Mouse (Mus musculus): ENCODE measurements around the gene Foxred1. TPM values are rescaled to one million over a fixed set of nuclear protein-coding genes. Genes with fewer than 3 reads are reported as not detected.
A peak's percentile ranks its signal among the peaks of the same experiment; 100 is the strongest.

The Foxred1 gene
- polyA plus RNA-seq, 1 experiment from 2014 or later, result 49.5 TPM

DNA sequence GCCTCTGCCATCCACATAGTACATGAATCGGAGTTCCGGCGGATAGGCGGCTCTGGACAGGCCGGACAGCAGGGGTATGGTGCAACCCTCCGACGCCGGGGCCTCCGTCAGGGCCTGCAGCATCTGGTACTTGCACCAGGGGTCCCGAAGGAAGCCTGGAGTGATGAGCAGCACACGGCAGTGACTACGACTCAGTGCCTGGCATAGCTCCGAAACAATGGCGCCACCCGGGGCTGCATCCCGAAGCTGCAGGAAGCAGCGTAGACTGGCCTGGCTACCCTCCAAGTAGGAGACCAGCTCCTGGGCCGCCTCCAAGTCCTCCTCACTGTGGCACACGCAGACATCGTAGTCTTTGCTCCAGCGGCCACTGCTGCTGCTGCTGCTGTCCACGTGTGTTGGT lies 22.2 kb downstream of the Foxred1 start:
- Histone ChIP-seq H3K4me1 (no peaks in the 10 kb centered on the region), H3K9ac (no peak overlapping the region), H3K4me3 (no peak overlapping the region), H3K27me3 (no peaks in the 10 kb centered on the region), H3K36me3 (peaks cover 34% of the 10 kb centered on the region), H3K27ac (no peak overlapping the region), H3K9me3 (no peaks in the 10 kb centered on the region), H3K4me2 (replicated peaks) (no peak overlapping the region)
- 77% methylated on average over 22 of the region's 22 CpGs for WGBS
- ATAC-seq (ENCODE audit: insufficient number of reproducible peaks, insufficient read depth, low FRiP score, low TSS enrichment), result no peak

DNA sequence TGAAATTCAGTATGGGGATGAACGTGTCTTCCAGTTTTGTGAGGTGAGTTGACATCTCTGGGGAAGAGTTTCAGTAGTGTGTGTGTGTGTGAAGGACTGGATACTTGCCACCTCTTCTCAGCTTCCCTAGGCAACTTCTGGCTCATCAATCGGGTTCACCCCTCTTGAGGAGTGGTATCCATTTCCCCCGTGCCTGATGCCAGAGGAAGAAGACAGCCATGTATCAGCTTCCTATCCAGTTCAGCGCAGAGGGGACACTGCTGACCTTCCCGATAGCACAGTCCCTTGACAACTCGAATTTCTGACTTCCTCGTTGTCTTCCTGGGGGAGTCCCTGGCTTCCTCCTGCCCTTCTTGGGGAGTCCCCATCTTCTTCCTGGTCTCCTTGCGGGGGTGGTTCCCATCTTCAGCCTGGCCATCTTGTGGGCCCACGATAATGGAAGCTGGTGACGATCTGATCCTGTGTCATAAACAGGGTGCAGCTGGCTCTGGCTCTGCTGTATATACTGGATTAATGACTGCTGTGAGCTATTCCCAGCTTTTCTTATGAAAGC lies 23.4 kb downstream of the Foxred1 start:
- Histone ChIP-seq H3K4me2 (replicated peaks) (no peak overlapping the region), H3K4me1 (no peaks in the 10 kb centered on the region), H3K27me3 (no peaks in the 10 kb centered on the region), H3K9ac (no peak overlapping the region), H3K27ac (no peak overlapping the region), H3K4me3 (no peak overlapping the region), H3K36me3 (peaks cover 34% of the 10 kb centered on the region), H3K9me3 (no peaks in the 10 kb centered on the region)
- ATAC-seq (ENCODE audit: insufficient number of reproducible peaks, insufficient read depth, low FRiP score, low TSS enrichment), result no peak
- WGBS, result 81% methylated on average over 10 of the region's 10 CpGs

DNA sequence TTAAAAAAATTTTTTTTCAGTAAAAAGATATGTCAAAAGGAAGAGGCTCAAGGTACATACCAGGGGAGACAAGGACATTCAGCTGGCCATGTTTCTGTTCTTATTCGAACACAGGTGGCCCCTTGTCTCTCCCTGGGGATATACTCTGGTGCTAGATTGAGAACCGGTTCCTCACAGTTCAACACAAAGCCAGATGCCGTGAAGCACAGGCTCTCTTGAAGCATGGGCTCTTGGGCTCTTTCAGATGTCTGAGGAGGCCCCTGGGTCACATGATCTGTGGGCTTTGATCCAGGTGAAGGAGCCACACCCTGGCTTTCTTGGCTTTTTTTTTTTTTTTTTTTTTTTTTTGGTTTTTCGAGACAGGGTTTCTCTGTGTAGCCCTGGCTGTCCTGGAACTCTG lies 24.4 kb downstream of the Foxred1 start:
- ATAC-seq (ENCODE audit: insufficient number of reproducible peaks, insufficient read depth, low FRiP score, low TSS enrichment), result no peak
- H3K4me1 ChIP-seq, result no peaks in the 10 kb centered on the region
- no peak overlapping the region for H3K4me3 ChIP-seq
- H3K9ac ChIP-seq, result no peak overlapping the region
- no peaks in the 10 kb centered on the region for H3K27me3 ChIP-seq
- no peak overlapping the region for H3K27ac ChIP-seq
- H3K4me2 ChIP-seq (replicated peaks), result no peak overlapping the region
- 85% methylated on average over 4 of the region's 4 CpGs for WGBS
- peaks cover 32% of the 10 kb centered on the region for H3K36me3 ChIP-seq
- H3K9me3 ChIP-seq, result no peaks in the 10 kb centered on the region

DNA sequence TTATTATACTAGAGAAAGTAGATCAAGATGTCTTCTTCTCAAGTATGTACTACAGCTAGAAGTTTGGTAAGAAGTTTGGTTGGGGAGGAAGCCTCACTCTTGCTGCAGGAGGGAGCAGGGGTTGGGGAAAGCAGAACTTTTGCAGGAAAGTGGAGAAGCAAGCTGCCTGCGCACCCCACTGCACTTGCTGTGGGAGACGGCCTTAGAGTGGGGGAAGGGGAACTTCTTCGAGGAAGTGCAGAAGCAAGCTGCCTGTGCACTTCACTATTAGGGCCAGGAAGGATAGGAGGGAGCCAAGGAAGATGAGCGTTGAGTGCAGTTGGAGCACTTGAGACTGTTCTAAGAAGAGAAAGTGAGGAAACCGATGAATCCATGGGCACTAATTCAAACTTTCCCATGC lies 27.5 kb downstream of the Foxred1 start:
- H3K27ac ChIP-seq, result no peak overlapping the region
- no peak overlapping the region for H3K4me3 ChIP-seq
- no peak overlapping the region for H3K4me2 ChIP-seq (replicated peaks)
- 71% methylated on average over 5 of the region's 5 CpGs for WGBS
- H3K9ac ChIP-seq, result no peak overlapping the region
- no peaks in the 10 kb centered on the region for H3K4me1 ChIP-seq
- H3K27me3 ChIP-seq, result no peaks in the 10 kb centered on the region
- H3K36me3 ChIP-seq, result peaks cover 13% of the 10 kb centered on the region
- H3K9me3 ChIP-seq, result no peaks in the 10 kb centered on the region
- ATAC-seq (ENCODE audit: insufficient number of reproducible peaks, insufficient read depth, low FRiP score, low TSS enrichment), result no peak

DNA sequence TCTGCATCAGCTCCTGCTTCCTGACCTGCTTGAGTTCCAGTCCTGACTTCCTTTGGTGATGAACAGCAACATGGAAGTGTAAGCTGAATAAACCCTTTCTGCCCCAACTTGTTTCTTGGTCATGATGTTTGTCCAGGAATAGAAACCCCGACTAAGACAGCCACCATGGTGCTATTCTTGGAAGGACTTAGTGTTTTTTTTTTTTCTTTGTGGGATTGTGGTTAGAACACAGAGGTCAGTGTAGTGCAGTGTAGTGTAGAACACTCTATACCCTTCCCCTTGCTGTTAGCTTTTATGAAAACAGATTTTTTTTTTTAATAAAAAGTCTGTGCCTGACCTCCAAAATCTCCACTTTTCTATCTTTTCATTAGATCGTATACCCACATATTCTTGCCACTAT lies 28.0 kb downstream of the Foxred1 start:
- no peak overlapping the region for H3K9ac ChIP-seq
- 80% methylated on average over 2 of the region's 2 CpGs for WGBS

DNA sequence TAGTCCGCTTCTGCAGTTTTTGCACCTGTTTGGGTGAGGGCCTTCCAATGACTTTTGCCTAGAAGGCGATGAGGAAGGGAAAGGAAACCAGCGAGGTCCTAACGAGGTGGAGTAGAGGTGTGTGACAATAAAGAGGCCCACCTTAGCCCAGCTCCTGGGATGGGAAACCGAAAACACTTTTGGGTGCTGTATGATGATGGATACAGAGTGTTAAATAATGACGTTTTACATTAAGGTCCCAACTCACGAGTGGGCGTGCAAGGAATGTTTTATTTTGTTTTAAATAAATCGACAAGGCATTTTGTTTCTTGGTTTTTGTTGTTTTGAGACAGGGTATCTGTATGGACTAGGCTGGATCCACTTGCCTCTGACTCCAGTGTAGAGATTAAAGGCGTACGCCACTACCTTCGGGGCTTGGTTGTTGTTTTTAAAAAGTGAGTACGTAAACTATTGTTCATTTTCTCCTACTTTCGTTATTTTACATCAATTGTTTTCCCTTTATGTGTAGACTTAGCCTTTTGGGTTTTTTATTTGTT lies 34.7 kb downstream of the Foxred1 start:
- peak overlapping the region; percentile 53 for H3K4me3 ChIP-seq
- no peaks in the 10 kb centered on the region for H3K27me3 ChIP-seq
- no peak overlapping the region for H3K9ac ChIP-seq
- H3K9me3 ChIP-seq, result no peaks in the 10 kb centered on the region
- H3K36me3 ChIP-seq, result no peaks in the 10 kb centered on the region
- 49% methylated on average over 14 of the region's 14 CpGs for WGBS
- ATAC-seq (ENCODE audit: insufficient number of reproducible peaks, insufficient read depth, low FRiP score, low TSS enrichment), result no peak
- H3K4me2 ChIP-seq (replicated peaks), result peak overlapping the region; percentile 74
- H3K27ac ChIP-seq, result 0 out of 2 replicates have a peak overlapping the region, but pooled peaks have one; percentile 90
- peaks cover 8% of the 10 kb centered on the region; the same call in 1 of the 2 replicates for H3K4me1 ChIP-seq

More for the DNA sequence above, 28.0 kb downstream of the Foxred1 start:
- H3K4me1 ChIP-seq, result no peaks in the 10 kb centered on the region
- no peak overlapping the region for H3K27ac ChIP-seq
- H3K4me3 ChIP-seq, result no peak overlapping the region
- no peaks in the 10 kb centered on the region for H3K9me3 ChIP-seq
- H3K4me2 ChIP-seq (replicated peaks), result no peak overlapping the region
- no peaks in the 10 kb centered on the region for H3K27me3 ChIP-seq
- peaks cover 10% of the 10 kb centered on the region; the same call in 1 of the 2 replicates for H3K36me3 ChIP-seq
- ATAC-seq (ENCODE audit: insufficient number of reproducible peaks, insufficient read depth, low FRiP score, low TSS enrichment), result no peak

DNA sequence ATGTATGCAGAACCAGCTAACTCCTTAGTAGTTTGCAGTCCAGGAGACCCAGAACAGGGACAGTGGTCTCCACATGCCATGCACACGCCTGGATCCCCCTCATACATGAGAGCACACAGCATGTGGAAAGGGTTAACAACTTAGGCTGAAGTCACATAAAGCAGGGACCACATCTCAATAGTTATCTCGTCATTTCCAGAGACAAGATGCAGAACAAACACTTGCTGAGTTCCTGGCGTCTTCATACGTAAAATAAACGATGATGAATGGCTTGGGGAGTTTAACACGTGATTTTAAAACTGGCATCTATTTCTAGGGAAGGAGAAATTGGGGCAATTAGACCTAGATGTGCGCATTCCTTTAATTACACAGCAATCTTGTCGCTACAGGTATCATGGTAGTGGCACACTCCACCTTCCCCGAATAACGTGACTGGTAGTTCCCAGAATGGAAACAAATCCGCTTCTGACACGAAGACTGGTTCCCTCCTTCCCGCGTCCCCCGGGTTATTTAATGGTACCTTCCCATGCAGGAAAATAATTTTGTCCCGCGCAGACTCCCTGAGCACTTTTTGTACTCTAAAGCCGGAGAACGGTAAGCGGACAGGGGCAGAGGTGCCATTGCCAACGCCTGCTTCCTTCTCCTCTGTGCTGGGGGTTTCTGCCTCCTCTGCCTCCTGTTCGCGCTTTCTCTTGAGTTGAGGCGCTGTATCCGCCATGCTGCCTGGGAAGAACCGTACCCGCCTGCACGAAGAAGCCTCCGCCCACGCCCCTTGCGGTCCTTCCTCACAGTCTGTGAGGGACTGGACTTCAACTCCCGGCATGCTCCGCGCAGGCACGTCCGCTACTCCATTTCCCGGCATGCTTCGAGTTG lies 35.4 kb downstream of the Foxred1 start, which contains the start of gene Dcps:
Dcps (minus strand) TSS at position 811 of the 873 bp plus-strand sequence.
- Histone ChIP-seq H3K36me3 (0 out of 2 replicates have a peak, but pooled peaks cover 5% of the 10 kb centered on the region), H3K9me3 (no peaks in the 10 kb centered on the region), H3K4me3 (peak within 1 kb of the TSS; percentile 53), H3K9ac (peak within 1 kb of the TSS; percentile 61), H3K4me2 (replicated peaks) (peak within 1 kb of the TSS; percentile 74), H3K27me3 (no peaks in the 10 kb centered on the region), H3K27ac (peak within 1 kb of the TSS; percentile 90), H3K4me1 (peaks cover 8% of the 10 kb centered on the region; the same call in 1 of the 2 replicates)
- ATAC-seq (ENCODE audit: insufficient number of reproducible peaks, insufficient read depth, low FRiP score, low TSS enrichment), result peak; percentile 96
- under 1% methylated on average over 38 of the region's 38 CpGs for WGBS

DNA sequence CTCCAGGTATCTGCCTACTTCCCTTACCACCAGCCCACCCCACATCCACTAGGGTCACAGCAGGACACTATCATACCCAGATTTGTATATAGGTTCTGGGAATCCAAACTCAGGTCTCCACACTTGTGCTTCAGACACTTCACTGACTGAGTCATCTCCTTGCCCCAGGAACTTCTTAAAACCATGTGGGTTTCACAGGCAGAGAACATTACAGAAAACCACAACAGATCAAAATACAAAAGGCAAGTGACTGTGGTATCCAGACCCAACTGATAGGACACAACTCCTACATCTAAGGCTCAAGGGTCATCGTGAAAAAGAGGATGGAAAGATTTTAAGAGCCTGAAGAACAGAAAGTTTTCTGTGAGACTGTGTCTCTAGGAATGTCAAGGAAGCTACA lies 37.5 kb downstream of the Foxred1 start:
- Histone ChIP-seq H3K27me3 (no peaks in the 10 kb centered on the region), H3K36me3 (0 out of 2 replicates have a peak, but pooled peaks cover 8% of the 10 kb centered on the region), H3K27ac (no peak overlapping the region), H3K4me2 (replicated peaks) (no peak overlapping the region), H3K9ac (no peak overlapping the region), H3K4me3 (no peak overlapping the region), H3K9me3 (no peaks in the 10 kb centered on the region), H3K4me1 (peaks cover 8% of the 10 kb centered on the region; the same call in 1 of the 2 replicates)
- WGBS, result 84% methylated on average over 1 of the region's 1 CpGs
- ATAC-seq (ENCODE audit: insufficient number of reproducible peaks, insufficient read depth, low FRiP score, low TSS enrichment), result no peak

DNA sequence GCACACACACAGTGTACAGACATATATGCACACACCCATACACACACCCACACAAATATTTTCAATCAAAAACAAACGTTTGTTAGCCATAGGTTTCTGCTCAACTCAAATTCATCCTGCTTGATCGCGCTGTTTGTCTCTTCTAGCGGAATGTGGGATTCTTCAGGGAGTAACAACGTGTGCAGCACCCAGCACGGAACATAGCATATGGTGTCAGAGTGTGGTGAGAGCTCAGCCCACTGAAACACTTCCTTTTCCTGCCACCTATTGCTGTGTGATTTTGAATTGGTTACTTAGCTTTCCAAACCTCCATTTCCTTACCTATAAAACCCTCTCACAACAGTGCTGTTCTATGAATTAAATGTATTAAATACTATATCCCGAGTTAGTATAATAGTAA lies 40.8 kb downstream of the Foxred1 start:
- H3K27me3 ChIP-seq, result no peaks in the 10 kb centered on the region
- H3K36me3 ChIP-seq, result 0 out of 2 replicates have a peak, but pooled peaks cover 11% of the 10 kb centered on the region
- no peak overlapping the region for H3K4me3 ChIP-seq
- WGBS, result 89% methylated on average over 7 of the region's 7 CpGs
- no peak for ATAC-seq (ENCODE audit: insufficient number of reproducible peaks, insufficient read depth, low FRiP score, low TSS enrichment)
- peaks cover 7% of the 10 kb centered on the region; the same call in 1 of the 2 replicates for H3K4me1 ChIP-seq
- no peak overlapping the region for H3K9ac ChIP-seq
- no peak overlapping the region for H3K27ac ChIP-seq
- no peaks in the 10 kb centered on the region for H3K9me3 ChIP-seq
- H3K4me2 ChIP-seq (replicated peaks), result no peak overlapping the region

DNA sequence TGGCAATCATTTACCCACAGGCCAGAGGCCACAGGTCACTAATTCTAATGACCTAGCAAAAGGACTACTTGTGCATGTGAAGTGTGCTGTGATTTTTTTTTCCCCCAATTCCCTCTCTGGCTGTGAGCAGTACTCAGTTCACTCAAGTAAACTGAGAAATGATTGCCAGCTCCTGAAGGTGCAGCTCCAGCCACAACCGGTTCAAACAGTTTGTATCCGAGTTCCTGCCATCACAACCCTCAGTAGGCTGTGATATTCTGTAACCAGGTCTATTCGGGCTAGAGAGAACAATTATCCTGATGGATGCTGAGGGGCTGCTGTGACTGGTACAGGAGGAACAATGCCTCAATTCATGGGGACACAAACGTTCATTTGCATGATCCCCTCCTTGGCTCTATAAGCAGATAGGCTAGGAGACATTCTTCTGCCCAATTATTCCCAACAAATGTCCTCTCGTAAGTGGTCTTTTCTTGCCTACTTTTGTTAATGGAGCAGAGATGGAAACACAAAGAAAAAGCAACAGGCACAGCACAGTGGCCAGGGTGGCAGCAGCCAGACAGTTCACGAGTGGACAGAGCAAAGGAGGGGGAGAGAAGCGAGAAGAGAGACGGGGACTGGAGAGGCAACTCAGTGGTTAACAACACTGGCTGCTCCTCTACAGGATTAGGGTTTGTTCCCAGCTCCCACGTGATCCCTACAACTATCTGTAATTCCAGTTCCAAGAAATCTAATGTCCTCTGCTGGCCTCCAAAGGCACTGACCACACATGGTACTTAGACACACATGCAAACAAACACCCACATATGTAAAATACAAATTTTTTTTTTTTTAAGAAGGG lies 43.8 kb downstream of the Foxred1 start:
- H3K27ac ChIP-seq, result no peak overlapping the region
- H3K36me3 ChIP-seq, result 0 out of 2 replicates have a peak, but pooled peaks cover 11% of the 10 kb centered on the region
- no peaks in the 10 kb centered on the region for H3K4me1 ChIP-seq
- no peak overlapping the region for H3K9ac ChIP-seq
- WGBS, result 20% methylated on average over 9 of the region's 9 CpGs
- H3K27me3 ChIP-seq, result no peaks in the 10 kb centered on the region
- no peak overlapping the region for H3K4me3 ChIP-seq
- no peak for ATAC-seq (ENCODE audit: insufficient number of reproducible peaks, insufficient read depth, low FRiP score, low TSS enrichment)
- no peak overlapping the region for H3K4me2 ChIP-seq (replicated peaks)
- H3K9me3 ChIP-seq, result no peaks in the 10 kb centered on the region

DNA sequence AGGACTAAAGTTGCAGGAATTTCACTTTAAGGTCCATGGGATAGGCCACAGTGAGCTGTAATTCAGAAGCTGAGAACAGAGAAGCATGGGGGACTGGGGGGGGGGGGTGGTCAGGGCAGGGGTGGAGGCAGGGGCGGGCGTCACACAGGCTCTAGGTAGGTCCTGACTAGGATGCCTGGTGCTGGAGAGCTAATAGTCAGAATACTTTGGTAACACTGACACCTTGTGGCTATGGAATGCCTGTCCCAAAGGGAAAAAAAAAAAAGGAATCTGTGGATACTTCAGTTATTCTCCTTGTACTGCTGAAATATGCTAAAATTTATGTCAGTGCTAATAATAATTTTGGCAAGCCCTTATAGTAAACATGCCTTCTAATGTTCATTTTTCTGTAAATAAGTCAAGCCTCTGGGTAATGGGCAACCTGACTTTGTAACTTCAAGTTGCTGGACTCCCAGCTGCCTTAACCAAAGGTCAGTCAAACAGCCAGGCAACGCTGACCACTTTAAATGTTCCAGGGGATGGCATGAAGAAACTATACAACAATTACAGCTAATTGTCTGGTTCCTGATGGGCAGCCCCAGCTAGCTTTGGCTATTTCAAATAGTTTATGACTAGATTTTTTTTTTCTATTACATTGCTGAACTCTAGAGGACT lies 44.6 kb downstream of the Foxred1 start:
- H3K4me3 ChIP-seq, result no peak overlapping the region
- no peak overlapping the region for H3K27ac ChIP-seq
- no peaks in the 10 kb centered on the region for H3K9me3 ChIP-seq
- no peak overlapping the region for H3K9ac ChIP-seq
- ATAC-seq (ENCODE audit: insufficient number of reproducible peaks, insufficient read depth, low FRiP score, low TSS enrichment), result peak; percentile 47; the same call in 1 of the 2 replicates
- no peak overlapping the region for H3K4me2 ChIP-seq (replicated peaks)
- 0 out of 2 replicates have a peak, but pooled peaks cover 11% of the 10 kb centered on the region for H3K36me3 ChIP-seq
- H3K4me1 ChIP-seq, result no peaks in the 10 kb centered on the region
- 26% methylated on average over 3 of the region's 3 CpGs for WGBS
- H3K27me3 ChIP-seq, result no peaks in the 10 kb centered on the region
